Mouse (Mus musculus) common myeloid progenitor, adult 5-6 weeks (primary cell): Measurements from ENCODE around the gene Gm28053. TPM values are rescaled to one million over a fixed set of nuclear protein-coding genes. Genes with fewer than 3 reads are reported as not detected.
A peak's percentile ranks its signal among the peaks of the same experiment; 100 is the strongest.

Experiments used
- ATAC-seq: replicated peaks from 2 replicates; pipeline ENCODE4 v1.8.0; 2016; ENCODE audit warnings: low read depth, mild to moderate bottlenecking, moderate TSS enrichment, inconsistent platforms; ENCODE audit not compliant: poor library complexity, severe bottlenecking
- total RNA-seq: library from RNA; stranded (forward); fragments of 200-1000, 187-1606 nt; gene quantifications from 2 replicates; pipeline ENCODE4 v1.2.3, GENCODE M21; 2017

The Gm28053 gene
- total RNA-seq, 1 experiment from 2014 or later, result 35.9 TPM

GRCm38 (mm10) chr6:48687077-48687476, 31.3 kb upstream of the Gm28053 start:
- ATAC-seq, result peak; percentile 91

GRCm38 (mm10) chr6:48689320-48689719, 29.1 kb upstream of the Gm28053 start:
- ATAC-seq, result no peak

GRCm38 (mm10) chr6:48692962-48693361, 25.4 kb upstream of the Gm28053 start:
- ATAC-seq, result 0 out of 2 replicates have a peak, but pooled peaks have one; percentile 22

- no peak for ATAC-seq
Observed at GRCm38 (mm10) chr6:48696830-48697554, 21.4 kb upstream of the Gm28053 start.

- ATAC-seq, result no peak
Observed at GRCm38 (mm10) chr6:48697555-48697930, 20.9 kb upstream of the Gm28053 start.

- ATAC-seq, result no peak
Observed at GRCm38 (mm10) chr6:48698066-48698856, 20.1 kb upstream of the Gm28053 start.

GRCm38 (mm10) chr6:48698888-48699287, 19.5 kb upstream of the Gm28053 start:
- peak; percentile 73 for ATAC-seq

- ATAC-seq, result peak; percentile 82
Observed at GRCm38 (mm10) chr6:48700251-48701075, 17.9 kb upstream of the Gm28053 start.

GRCm38 (mm10) chr6:48702146-48702545, 16.3 kb upstream of the Gm28053 start:
- ATAC-seq, result no peak

GRCm38 (mm10) chr6:48702601-48703000, 15.8 kb upstream of the Gm28053 start:
- ATAC-seq, result no peak

GRCm38 (mm10) chr6:48704146-48704545, 14.3 kb upstream of the Gm28053 start:
- ATAC-seq, result no peak

GRCm38 (mm10) chr6:48706130-48706529, 12.3 kb upstream of the Gm28053 start:
- no peak for ATAC-seq

GRCm38 (mm10) chr6:48720326-48720725, 1.9 kb downstream of the Gm28053 start:
- no peak for ATAC-seq

GRCm38 (mm10) chr6:48723468-48723867, 5.1 kb downstream of the Gm28053 start:
- no peak for ATAC-seq

GRCm38 (mm10) chr6:48725476-48725875, 7.1 kb downstream of the Gm28053 start:
- ATAC-seq, result no peak

GRCm38 (mm10) chr6:48727761-48728160, 9.4 kb downstream of the Gm28053 start:
- ATAC-seq, result no peak

- ATAC-seq, result peak; percentile 46
Observed at GRCm38 (mm10) chr6:48732864-48733304, 14.5 kb downstream of the Gm28053 start.

GRCm38 (mm10) chr6:48733660-48734059, 15.3 kb downstream of the Gm28053 start:
- no peak for ATAC-seq

- ATAC-seq, result peak; percentile 24
Observed at GRCm38 (mm10) chr6:48737053-48737452, 18.6 kb downstream of the Gm28053 start.

GRCm38 (mm10) chr6:48737688-48738087, 19.3 kb downstream of the Gm28053 start:
- ATAC-seq, result no peak
